Mouse (Mus musculus) ES-E14 (cell line): ENCODE measurements around the gene Chrne.

Experiments used
- CHD2 ChIP-seq: IDR thresholded peaks from 2 replicates; pipeline ENCODE4 v1.6.1; 2014; ENCODE audit warnings: mild to moderate bottlenecking, low read depth, low read length, inconsistent platforms
- HCFC1 ChIP-seq: IDR thresholded peaks from 2 replicates; pipeline ENCODE4 v1.6.1; 2012; ENCODE audit warnings: low read length, inconsistent platforms, borderline replicate concordance; ENCODE audit not compliant: insufficient read depth
- MAFK ChIP-seq: IDR thresholded peaks from 2 replicates; pipeline ENCODE4 v1.6.1; 2014; ENCODE audit warnings: mild to moderate bottlenecking, low read depth, low read length, inconsistent platforms; ENCODE audit not compliant: insufficient read depth
- ZNF384 ChIP-seq: IDR thresholded peaks from 2 replicates; pipeline ENCODE4 v1.6.1; 2012; ENCODE audit warnings: low read depth, low read length, inconsistent platforms

GRCm38 (mm10) chr11:70657573-70657972 is 38.6 kb upstream of the Chrne start:
- TF ChIP-seq MAFK (no peak), CHD2 (no peak), HCFC1 (no peak), ZNF384 (no peak)
